Mouse (Mus musculus) spleen, adult 2 months (tissue): ENCODE data around the gene Rbm6.

Experiments
- CTCF ChIP-seq: fragments of 200-500 bp; IDR thresholded peaks from 2 replicates; pipeline ENCODE4 v1.5.1; 2011; ENCODE audit warnings: mild to moderate bottlenecking, inconsistent platforms; ENCODE audit not compliant: insufficient read depth, insufficient read length, insufficient replicate concordance; ENCODE audit errors: extremely low read depth
- POLR2A ChIP-seq: fragments of 200-500 bp; IDR thresholded peaks from 2 replicates; pipeline ENCODE4 v1.6.1; 2011; ENCODE audit warnings: low read depth, low read length, inconsistent platforms

DNA sequence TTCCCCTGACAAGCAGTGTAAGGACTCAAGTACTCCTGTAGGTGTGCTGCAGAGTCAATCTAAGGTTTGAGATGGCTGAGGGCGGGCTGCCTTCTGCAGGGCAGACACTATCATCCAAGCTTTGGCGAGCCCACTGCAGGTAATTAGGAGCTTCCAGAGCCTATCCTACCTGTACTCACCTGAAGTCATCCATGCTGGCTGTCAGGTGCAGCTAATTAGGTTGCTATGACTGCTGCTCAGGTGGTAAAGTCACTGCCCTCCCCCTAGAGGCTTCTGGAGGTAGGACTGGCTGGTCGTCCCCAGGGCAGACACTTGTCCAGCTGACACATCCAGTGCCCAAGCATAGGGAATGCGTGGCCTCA, 134.2 kb downstream of the Rbm6 start:
- TF ChIP-seq CTCF: no peak
- no peak for TF ChIP-seq POLR2A
